Mouse (Mus musculus) heart, adult 2 months (tissue): ENCODE measurements at regions not wholly inside any gene's neighbourhood (a gene's known extent, or its start where the extent isn't known, plus 50 kb on each side); places are given as distances from the start of the nearest gene placed in this dataset.

ENCODE experiments used
- CTCF ChIP-seq: fragments of 200-600 bp; IDR thresholded peaks from 2 replicates; pipeline ENCODE4 v1.8.1; 2022; ENCODE audit warnings: antibody characterized with exemption, mild to moderate bottlenecking, moderate library complexity
- POLR2A ChIP-seq: fragments of 200-500 bp; IDR thresholded peaks from 2 replicates; pipeline ENCODE4 v1.6.1; 2011; ENCODE audit warnings: mild to moderate bottlenecking, low read depth, low read length, control low read depth; ENCODE audit not compliant: insufficient read depth

- TF ChIP-seq CTCF (no peak), POLR2A (no peak)
Measured at GRCm38 (mm10) chr9:98717701-98718270, 116.3 kb upstream of the Mrps22 start.
